Mouse (Mus musculus): Measurements from ENCODE around the gene Acvr1b.

Acvr1b gene

DNA sequence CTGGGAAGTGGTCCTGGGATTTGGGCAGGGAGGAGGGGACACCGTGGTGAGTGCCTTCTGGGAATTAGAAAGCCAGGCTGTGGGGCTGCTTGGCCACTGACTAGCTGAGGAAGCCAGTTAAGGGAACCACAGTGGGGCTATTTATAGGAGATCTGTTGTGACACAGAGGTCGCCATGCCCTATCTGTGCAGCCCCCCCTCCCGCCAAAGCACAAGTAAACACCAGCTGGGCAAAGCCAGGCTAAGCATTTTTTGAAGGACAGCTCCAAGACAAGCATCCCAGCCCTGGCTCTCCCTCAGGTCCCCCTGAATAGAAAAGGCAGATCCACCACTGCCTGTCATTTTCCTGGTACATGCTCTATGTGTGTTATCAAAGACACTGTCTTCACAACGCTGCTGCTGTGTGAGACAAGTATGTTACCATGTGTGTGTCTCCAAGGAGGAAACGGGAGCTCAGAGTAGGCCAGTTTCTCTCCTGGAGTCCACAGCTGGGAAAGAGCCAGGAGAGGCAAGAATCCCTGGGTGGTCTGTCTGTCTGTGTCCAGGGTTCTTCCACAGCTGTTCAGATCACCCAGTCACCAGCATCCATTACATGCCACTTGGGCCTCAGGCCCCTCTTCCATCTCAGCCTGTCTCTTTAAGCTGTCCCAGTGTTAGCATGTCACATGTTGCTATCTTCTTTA lies 74.3 kb downstream of the Acvr1b start:
- in situ Hi-C loops (cut with MboI, MseI), result no loop called here

GRCm38 (mm10) chr15:101250220-101250800 lies 76.4 kb downstream of the Acvr1b start:
- in situ Hi-C loops (cut with MboI, MseI), result loop anchor here (10.0 to 25.0 kb wide), 3 partner anchors 526 to 1094 kb away; partner anchors contain the start of genes Galnt6 and Itgb7

- in situ Hi-C loops (cut with MboI, MseI), result loop anchor here (10.0 to 25.0 kb wide), 3 partner anchors 527 to 1093 kb away; partner anchors contain the start of genes Galnt6 and Itgb7
These were observed 78.1 kb downstream of the Acvr1b start for GRCm38 (mm10) chr15:101251930-101252329.

GRCm38 (mm10) chr15:101252614-101253013 lies 78.7 kb downstream of the Acvr1b start:
- in situ Hi-C loops (cut with MboI, MseI), result loop anchor here (10.0 to 25.0 kb wide), 3 partner anchors 528 to 1092 kb away; partner anchors contain the start of genes Galnt6 and Itgb7

GRCm38 (mm10) chr15:101253563-101253885 lies 79.7 kb downstream of the Acvr1b start:
- in situ Hi-C loops (cut with MboI, MseI), result loop anchor here (10.0 to 25.0 kb wide), 3 partner anchors 529 to 1091 kb away; partner anchors contain the start of genes Galnt6 and Itgb7

- in situ Hi-C loops (cut with MboI, MseI), result loop anchor here (10.0 to 25.0 kb wide), 3 partner anchors 529 to 1091 kb away; partner anchors contain the start of genes Galnt6 and Itgb7
These were observed 80.3 kb downstream of the Acvr1b start, which contains the start of gene Nr4a1 for GRCm38 (mm10) chr15:101253886-101254795. Gene Nr4a1, plus strand, starts transcription at chr15:101254269.

- in situ Hi-C loops (cut with MboI, MseI), result loop anchor here (10.0 to 25.0 kb wide), 3 partner anchors 531 to 1089 kb away; partner anchors contain the start of genes Galnt6 and Itgb7
These were observed 82.1 kb downstream of the Acvr1b start for GRCm38 (mm10) chr15:101255842-101256462.

DNA sequence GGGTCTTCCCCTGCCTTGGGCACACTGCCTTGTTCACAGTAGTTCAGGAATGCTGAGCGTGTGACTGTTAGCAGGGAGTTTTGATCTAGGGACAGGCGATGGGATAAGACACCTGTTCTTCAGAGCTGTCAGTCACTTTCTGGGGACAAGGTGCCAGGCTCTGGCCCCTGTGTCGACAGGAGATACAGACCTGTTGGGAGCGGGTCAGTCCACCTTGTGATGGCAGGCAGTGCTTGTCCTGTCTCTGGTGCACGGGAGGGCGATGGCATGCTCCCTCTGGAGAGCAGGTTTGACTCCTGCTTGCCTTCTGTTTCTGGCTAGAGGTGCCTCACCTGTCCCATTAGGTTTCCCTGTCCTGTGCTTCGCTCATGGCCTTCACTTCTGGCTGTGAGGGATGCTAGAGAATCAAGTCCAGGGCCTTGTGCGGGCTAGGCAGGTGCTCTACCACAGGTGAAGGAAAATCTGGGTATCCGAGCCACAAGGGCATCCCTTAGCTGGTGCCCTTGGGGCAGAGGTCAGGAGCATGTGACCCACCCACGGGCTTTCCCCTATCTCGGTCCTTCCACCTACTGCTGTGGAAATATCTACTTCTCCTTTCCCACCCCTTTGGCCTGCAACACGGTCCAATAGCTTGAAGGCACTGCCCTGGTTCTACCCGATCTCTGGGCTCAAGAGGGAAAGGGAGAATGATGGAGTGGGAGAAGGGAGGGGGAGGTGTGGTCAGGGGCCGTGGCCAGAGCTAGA lies 82.8 kb downstream of the Acvr1b start:
- in situ Hi-C loops (cut with MboI, MseI), result loop anchor here (10.0 to 25.0 kb wide), 3 partner anchors 532 to 1088 kb away; partner anchors contain the start of genes Galnt6 and Itgb7

GRCm38 (mm10) chr15:101258420-101258819 lies 84.6 kb downstream of the Acvr1b start:
- in situ Hi-C loops (cut with MboI, MseI), result loop anchor here (10.0 to 25.0 kb wide), 3 partner anchors 534 to 1086 kb away; partner anchors contain the start of genes Galnt6 and Itgb7

- in situ Hi-C loops (cut with MboI, MseI), result loop anchor here (10.0 to 25.0 kb wide), 3 partner anchors 535 to 1085 kb away; partner anchors contain the start of genes Galnt6 and Itgb7
These were observed 86.1 kb downstream of the Acvr1b start for GRCm38 (mm10) chr15:101259922-101260321.

GRCm38 (mm10) chr15:101260387-101260786 lies 86.5 kb downstream of the Acvr1b start:
- in situ Hi-C loops (cut with MboI, MseI), result loop anchor here (25.0 kb wide), 1 partner anchor 977 kb away; the partner anchor contains the start of gene Itgb7

GRCm38 (mm10) chr15:101260874-101261622 lies 87.2 kb downstream of the Acvr1b start:
- in situ Hi-C loops (cut with MboI, MseI), result loop anchor here (25.0 kb wide), 1 partner anchor 976 kb away; the partner anchor contains the start of gene Itgb7

DNA sequence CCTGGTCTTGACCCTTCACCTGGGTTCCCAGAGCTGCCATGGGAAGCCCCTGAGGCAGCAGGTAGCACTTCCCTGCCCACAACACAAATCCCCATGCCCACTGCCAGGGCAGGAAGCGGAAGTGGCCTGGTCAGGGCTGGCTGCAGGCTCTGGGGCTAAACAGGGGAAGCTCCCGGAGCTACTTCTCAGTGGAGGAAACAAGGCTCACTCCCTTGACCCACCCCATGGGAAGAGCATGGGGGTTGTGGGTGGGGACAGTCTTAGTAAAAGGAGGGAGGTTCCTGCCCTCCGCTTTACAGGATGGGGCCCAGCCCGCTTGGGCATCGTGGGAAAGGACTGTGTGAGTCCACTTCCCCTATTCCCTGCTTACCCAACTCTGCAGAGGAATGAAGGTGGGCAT lies 88.6 kb downstream of the Acvr1b start:
- in situ Hi-C loops (cut with MboI, MseI), result loop anchor here (25.0 kb wide), 1 partner anchor 975 kb away; the partner anchor contains the start of gene Itgb7
